ENCODE assay signal across 10 mouse cellular contexts in the genomic region with DNA sequence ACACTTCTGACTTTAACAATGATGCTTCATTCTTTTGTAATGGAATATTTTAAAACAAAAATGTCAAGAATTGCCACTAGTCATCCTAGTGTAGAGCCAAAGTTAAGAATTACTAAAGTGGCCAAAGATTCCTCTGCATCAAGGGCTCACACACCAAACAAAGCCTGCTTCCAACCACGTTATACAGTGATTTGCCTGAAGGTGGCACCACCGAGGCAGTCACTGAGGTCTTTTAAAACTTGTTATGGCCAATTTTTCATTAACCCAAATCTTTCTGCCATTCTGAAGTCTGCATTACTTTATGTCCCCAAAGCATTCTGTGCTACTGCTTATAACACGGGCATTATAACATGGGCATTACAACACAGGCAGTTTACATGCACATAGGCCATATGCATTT. TPM values are rescaled to one million over a fixed set of nuclear protein-coding genes. Genes with fewer than 3 reads are reported as not detected.
DNase-seq lines count a peak whose midpoint lies in the region; ATAC-seq lines count a peak whose summit lies in the region.
"Had no signal": no experiment of that assay in that cellular context is flagged by ENCODE, and none has a peak within 500 bp of the region (broad histone marks: within the 10 kb centered on the region; RNA-seq: fewer than 3 reads in every experiment).

No protein-coding gene starts in this region.

- ATAC-seq in hindbrain, embryonic 11.5 days (ENCODE audit: low FRiP score), result no peak
- no peak for ATAC-seq in hindbrain, embryonic 13.5 days (ENCODE audit: low FRiP score)
- peak; percentile 50 for ATAC-seq in inflammation-experienced regulatory T-cells, adult 6 months
- ATAC-seq in neural tube, embryonic 15.5 days (ENCODE audit: low FRiP score), result no peak

- no peak overlapping the region for H3K4me2 ChIP-seq in hindbrain, embryonic 11.5 days (replicated peaks; ENCODE audit: low read depth, low read length)
- no peak overlapping the region for H3K4me2 ChIP-seq in hindbrain, embryonic 13.5 days
- H3K4me2 ChIP-seq in neural tube, embryonic 15.5 days, result no peak overlapping the region
- H3K4me2 ChIP-seq: lung, embryonic 15.5 days; stomach, embryonic 15.5 days had no signal

- H3K9me3 ChIP-seq in hindbrain, embryonic 11.5 days (ENCODE audit: control insufficient read depth, low read length), result no peaks in the 10 kb centered on the region
- H3K9me3 ChIP-seq in hindbrain, embryonic 13.5 days, result no peaks in the 10 kb centered on the region
- H3K9me3 ChIP-seq in neural tube, embryonic 15.5 days (replicated peaks), result no peaks in the 10 kb centered on the region
- H3K9me3 ChIP-seq: lung, embryonic 15.5 days; stomach, embryonic 15.5 days had no signal

- H3K9ac ChIP-seq in hindbrain, embryonic 11.5 days (ENCODE audit: low read depth, low read length), result no peak overlapping the region
- no peak overlapping the region for H3K9ac ChIP-seq in hindbrain, embryonic 13.5 days
- H3K9ac ChIP-seq in neural tube, embryonic 15.5 days (replicated peaks), result no peak overlapping the region
- H3K9ac ChIP-seq: lung, embryonic 15.5 days; stomach, embryonic 15.5 days had no signal

- no peak overlapping the region for H3K27ac ChIP-seq in hindbrain, embryonic 11.5 days (ENCODE audit: low read depth, low read length)
- no peak overlapping the region for H3K27ac ChIP-seq in hindbrain, embryonic 13.5 days
- H3K27ac ChIP-seq in neural tube, embryonic 15.5 days (replicated peaks), result no peak overlapping the region
- H3K27ac ChIP-seq: lung, embryonic 15.5 days; stomach, embryonic 15.5 days had no signal

- no peaks in the 10 kb centered on the region for H3K27me3 ChIP-seq in hindbrain, embryonic 11.5 days (ENCODE audit: control insufficient read depth, insufficient read depth, low read length)
- H3K27me3 ChIP-seq in hindbrain, embryonic 13.5 days, result peaks cover 3% of the 10 kb centered on the region; the same call in 1 of the 2 replicates
- no peaks in the 10 kb centered on the region for H3K27me3 ChIP-seq in neural tube, embryonic 15.5 days (replicated peaks)
- H3K27me3 ChIP-seq: lung, embryonic 15.5 days; stomach, embryonic 15.5 days had no signal

- no peak overlapping the region for H3K4me3 ChIP-seq in hindbrain, embryonic 11.5 days (ENCODE audit: low read depth, low read length)
- H3K4me3 ChIP-seq in hindbrain, embryonic 13.5 days, result no peak overlapping the region
- H3K4me3 ChIP-seq in neural tube, embryonic 15.5 days (replicated peaks), result no peak overlapping the region
- H3K4me3 ChIP-seq: lung, embryonic 15.5 days; stomach, embryonic 15.5 days had no signal

- H3K4me1 ChIP-seq in hindbrain, embryonic 11.5 days (replicated peaks; ENCODE audit: control insufficient read depth, insufficient read depth, low read length), result no peaks in the 10 kb centered on the region
- peaks cover 11% of the 10 kb centered on the region for H3K4me1 ChIP-seq in hindbrain, embryonic 13.5 days (replicated peaks)
- H3K4me1 ChIP-seq in neural tube, embryonic 15.5 days, result peaks cover 7% of the 10 kb centered on the region; the same call in 1 of the 2 replicates

- no peaks in the 10 kb centered on the region for H3K36me3 ChIP-seq in hindbrain, embryonic 11.5 days (ENCODE audit: control insufficient read depth, insufficient read depth, low read length)
- no peaks in the 10 kb centered on the region for H3K36me3 ChIP-seq in hindbrain, embryonic 13.5 days
- H3K36me3 ChIP-seq in neural tube, embryonic 15.5 days, result no peaks in the 10 kb centered on the region
- H3K36me3 ChIP-seq: lung, embryonic 15.5 days; stomach, embryonic 15.5 days had no signal

- 52% methylated on average over 3 of the region's 3 CpGs for WGBS in hindbrain, embryonic 11.5 days
- 42% methylated on average over 3 of the region's 3 CpGs for WGBS in hindbrain, embryonic 13.5 days
- WGBS in neural tube, embryonic 15.5 days, result 42% methylated on average over 3 of the region's 3 CpGs

- DNase-seq in hindbrain, embryonic 11.5 days (ENCODE audit: low spot score), result peak; percentile 53
- DNase-seq in CD4-positive helper T cell, adult 2 months (ENCODE audit: low read depth, low spot score), result peak; percentile 31
- DNase-seq in NIH3T3 (ENCODE audit: low read depth), result peak; percentile 68
- peak; percentile 47 to 61 for DNase-seq in lung, postnatal 4 days
- no peak for DNase-seq in spleen, postnatal 36 days (ENCODE audit: low spot score in 2 of 2)

RNA-seq across cellular contexts. Expression of gene Hlf, which starts 27.3 kb away (rescaled TPM):
- polyA plus RNA-seq in hindbrain, embryonic 11.5 days (2014; fragmentation: Nextera tagmentation; extraction: Ambion mirVana), result 1.2 and 1.4 TPM in 2 replicates
- 3.3 and 4.6 TPM in 2 replicates for polyA plus RNA-seq in hindbrain, embryonic 13.5 days (2015; fragmentation: Nextera tagmentation; extraction: Ambion mirVana)
- 1 to 10 TPM; 1.5 to 2.4 (median 1.5) TPM for polyA plus RNA-seq in inflammation-experienced regulatory T-cells, adult 6 months (2017; shearing (Covaris generic))
- polyA plus RNA-seq in neural tube, embryonic 15.5 days (2015; fragmentation: Nextera tagmentation; extraction: Ambion mirVana), result 2.6 and 3.2 TPM in 2 replicates

Comparison
In these comparisons a context has a peak if more than half of its experiments do, and no peak if none do; other contexts are left out.
1. DNase-seq: peak in hindbrain, embryonic 11.5 days (single experiment), CD4-positive helper T cell, adult 2 months (single experiment), NIH3T3 (single experiment) and lung, postnatal 4 days (2 of 2); none in spleen, postnatal 36 days (0 of 2).